18 mouse cellular contexts compared by ENCODE assay signal in genomic region chr1:57717139-57717800, GRCm38 (mm10). TPM values are rescaled to one million over a fixed set of nuclear protein-coding genes. Genes with fewer than 3 reads are reported as not detected.
DNase-seq lines count a peak whose midpoint lies in the region; ATAC-seq and TF ChIP-seq lines count a peak whose summit lies in the region.
"Had no signal": no experiment of that assay in that cellular context is flagged by ENCODE, and none has a peak within 500 bp of the region (broad histone marks: within the 10 kb centered on the region; RNA-seq: fewer than 3 reads in every experiment).

No protein-coding gene starts in this region.

- no peak for DNase-seq in kidney, adult 11 months
- DNase-seq in right cerebral cortex, adult 18-20 months: peak; percentile 25
- DNase-seq in right cerebral cortex, postnatal 10 days (ENCODE audit: low spot score in 2 of 2): no peak
- DNase-seq in lung, postnatal 0 days (ENCODE audit: low spot score): peak; percentile 66
- no peak for DNase-seq in gastrocnemius, postnatal 36 days
- no peak for DNase-seq in thymus, postnatal 25 days
- DNase-seq: adrenal gland, postnatal 25 days; cerebellum, adult 8-10 months; gastrocnemius, postnatal 25 days; kidney, postnatal 36 days; thymus, adult 2 months had no signal

- H3K27me3 ChIP-seq in kidney, embryonic 16.5 days (ENCODE audit: insufficient read depth, low read length): no peaks in the 10 kb centered on the region
- no peaks in the 10 kb centered on the region for H3K27me3 ChIP-seq in lung, postnatal 0 days (replicated peaks; ENCODE audit: insufficient read depth, low read length)
- H3K27me3 ChIP-seq in stomach, embryonic 16.5 days (ENCODE audit: control insufficient read depth, insufficient read depth, low read length): no peaks in the 10 kb centered on the region
- H3K27me3 ChIP-seq: embryonic facial prominence, embryonic 15.5 days; limb, embryonic 13.5 days; neural tube, embryonic 12.5 days had no signal

- H3K27ac ChIP-seq in kidney, embryonic 16.5 days (ENCODE audit: low read length): peak overlapping the region; percentile 32; the same call in 1 of the 2 replicates
- H3K27ac ChIP-seq in lung, postnatal 0 days (ENCODE audit: low read length): no peak overlapping the region; the same call in 1 of the 2 replicates
- H3K27ac ChIP-seq in stomach, embryonic 16.5 days (ENCODE audit: low read length): peak overlapping the region; percentile 54
- H3K27ac ChIP-seq: embryonic facial prominence, embryonic 15.5 days; heart, embryonic 10.5 days; limb, embryonic 13.5 days; neural tube, embryonic 12.5 days had no signal

- H3K4me2 ChIP-seq in kidney, embryonic 16.5 days (replicated peaks; ENCODE audit: low read depth, low read length): no peak overlapping the region
- no peak overlapping the region for H3K4me2 ChIP-seq in lung, postnatal 0 days (replicated peaks; ENCODE audit: low read depth, low read length)
- H3K4me2 ChIP-seq in stomach, embryonic 16.5 days (ENCODE audit: low read depth, low read length): no peak overlapping the region
- H3K4me2 ChIP-seq: embryonic facial prominence, embryonic 15.5 days; limb, embryonic 13.5 days; neural tube, embryonic 12.5 days had no signal

- no peak for ATAC-seq in kidney, embryonic 16.5 days (ENCODE audit: low FRiP score, low TSS enrichment)
- peak; percentile 74 for ATAC-seq in lung, postnatal 0 days
- peak; percentile 69 for ATAC-seq in stomach, embryonic 16.5 days (ENCODE audit: insufficient read depth, low FRiP score)
- ATAC-seq: hindbrain, embryonic 16.5 days had no signal

- no peaks in the 10 kb centered on the region for H3K9me3 ChIP-seq in kidney, embryonic 16.5 days (ENCODE audit: low read length)
- no peaks in the 10 kb centered on the region for H3K9me3 ChIP-seq in lung, postnatal 0 days (ENCODE audit: low read length)
- no peaks in the 10 kb centered on the region for H3K9me3 ChIP-seq in stomach, embryonic 16.5 days (replicated peaks; ENCODE audit: control insufficient read depth, low read length)
- H3K9me3 ChIP-seq: embryonic facial prominence, embryonic 15.5 days; heart, embryonic 10.5 days; limb, embryonic 13.5 days; neural tube, embryonic 12.5 days had no signal

- intact Hi-C loops in gastrocnemius, postnatal 36 days (cut with DNase I): no loop called here

- peaks cover 19% of the 10 kb centered on the region; the same call in 1 of the 2 replicates for H3K4me1 ChIP-seq in kidney, embryonic 16.5 days (ENCODE audit: insufficient read depth, low read length)
- H3K4me1 ChIP-seq in lung, postnatal 0 days (ENCODE audit: insufficient read depth, low read depth, low read length): peaks cover 9% of the 10 kb centered on the region; the same call in 1 of the 2 replicates
- H3K4me1 ChIP-seq in stomach, embryonic 16.5 days (ENCODE audit: control insufficient read depth, insufficient read depth, low read length): peaks cover 6% of the 10 kb centered on the region; the same call in 1 of the 2 replicates
- H3K4me1 ChIP-seq: neural tube, embryonic 12.5 days had no signal

- H3K9ac ChIP-seq in kidney, embryonic 16.5 days (replicated peaks; ENCODE audit: low read length): no peak overlapping the region
- H3K9ac ChIP-seq in lung, postnatal 0 days (replicated peaks; ENCODE audit: low read depth): no peak overlapping the region
- H3K9ac ChIP-seq in stomach, embryonic 16.5 days (ENCODE audit: low read length): no peak overlapping the region
- H3K9ac ChIP-seq: embryonic facial prominence, embryonic 15.5 days; limb, embryonic 13.5 days; neural tube, embryonic 12.5 days had no signal

- peak; percentile 87 for TF ChIP-seq EP300 in lung, postnatal 0 days (IDR thresholded peaks at IDR 0.05)

- no peak for TF ChIP-seq CTCF in lung, postnatal 0 days (IDR thresholded peaks at IDR 0.05)

- WGBS in kidney, embryonic 16.5 days: 65% methylated on average over 5 of the region's 5 CpGs
- WGBS in lung, postnatal 0 days: 13% methylated on average over 5 of the region's 5 CpGs
- 25% methylated on average over 5 of the region's 5 CpGs for WGBS in stomach, embryonic 16.5 days

- no peak overlapping the region for H3K4me3 ChIP-seq in kidney, embryonic 16.5 days (ENCODE audit: low read length)
- no peak overlapping the region for H3K4me3 ChIP-seq in lung, postnatal 0 days (ENCODE audit: low read depth, low read length)
- no peak overlapping the region for H3K4me3 ChIP-seq in stomach, embryonic 16.5 days (replicated peaks; ENCODE audit: low read length)
- H3K4me3 ChIP-seq: embryonic facial prominence, embryonic 15.5 days; heart, embryonic 10.5 days; limb, embryonic 13.5 days; neural tube, embryonic 12.5 days had no signal

- H3K36me3 ChIP-seq in kidney, embryonic 16.5 days (ENCODE audit: insufficient read depth, low read length): no peaks in the 10 kb centered on the region
- H3K36me3 ChIP-seq in lung, postnatal 0 days (ENCODE audit: insufficient read depth, low read length): no peaks in the 10 kb centered on the region
- no peaks in the 10 kb centered on the region for H3K36me3 ChIP-seq in stomach, embryonic 16.5 days (ENCODE audit: control insufficient read depth, insufficient read depth, low read length)
- H3K36me3 ChIP-seq: embryonic facial prominence, embryonic 15.5 days; heart, embryonic 10.5 days; limb, embryonic 13.5 days; neural tube, embryonic 12.5 days had no signal

RNA-seq across cellular contexts. Expression of gene Spats2l, which starts 56.7 kb away (rescaled TPM):
- 61.2 and 61.4 TPM in 2 replicates for polyA plus RNA-seq in kidney, embryonic 16.5 days (2015; fragmentation: Nextera tagmentation; extraction: Ambion mirVana)
- polyA plus RNA-seq in lung, postnatal 0 days (2015; fragmentation: Nextera tagmentation; extraction: Ambion mirVana): 73.1 and 80.5 TPM in 2 replicates
- polyA plus RNA-seq in stomach, embryonic 16.5 days (2015; fragmentation: Nextera tagmentation; extraction: Ambion mirVana): 88.6 and 95.9 TPM in 2 replicates
- total RNA-seq in gastrocnemius, postnatal 36 days (2021): 1 to 10 TPM; 3.8 to 4.0 TPM

Comparison
In these comparisons a context has a peak if more than half of its experiments do, and no peak if none do; other contexts are left out.
1. DNase-seq: peak in right cerebral cortex, adult 18-20 months (single experiment) and lung, postnatal 0 days (single experiment); none in kidney, adult 11 months (single experiment), right cerebral cortex, postnatal 10 days (0 of 2), gastrocnemius, postnatal 36 days (0 of 2) and thymus, postnatal 25 days (single experiment).